Mouse (Mus musculus) layer of hippocampus, adult 18-20 months (tissue): ENCODE data around the gene Arhgap24. TPM values are rescaled to one million over a fixed set of nuclear protein-coding genes. Genes with fewer than 3 reads are reported as not detected.

Experiments
- DNase-seq, 2 experiments: peaks; one replicate each; pipeline ENCODE4 v3.0.0; 2022; ENCODE audit warnings: low spot score in 2 of 2
- total RNA-seq, 2 experiments: library from RNA; stranded (reverse); gene quantifications; 2 replicates each; pipeline ENCODE4 v1.2.3; 2021

Gene Arhgap24
- total RNA-seq, 2 experiments from 2014 or later: 5.5 to 6.0 TPM

DNA sequence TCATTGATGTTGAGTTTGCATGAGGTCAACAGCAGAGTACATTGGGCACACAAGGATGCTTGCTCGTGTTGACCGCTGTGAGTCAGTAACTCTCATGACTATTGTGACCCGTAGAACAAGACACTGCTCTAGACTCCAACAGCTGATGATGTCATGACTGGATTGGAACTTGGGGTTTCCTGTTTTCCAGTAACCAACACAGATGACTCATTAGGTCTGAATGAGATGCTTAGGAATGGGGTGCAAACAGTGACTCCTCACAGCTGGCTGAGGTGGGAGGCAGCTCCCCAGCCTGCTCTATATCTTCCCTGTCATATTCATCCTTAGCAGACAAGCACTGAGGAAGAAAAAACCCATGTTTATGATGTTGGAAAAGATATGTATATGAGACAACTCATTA, 95.6 kb downstream of the Arhgap24 start:
- no peak for DNase-seq

DNA sequence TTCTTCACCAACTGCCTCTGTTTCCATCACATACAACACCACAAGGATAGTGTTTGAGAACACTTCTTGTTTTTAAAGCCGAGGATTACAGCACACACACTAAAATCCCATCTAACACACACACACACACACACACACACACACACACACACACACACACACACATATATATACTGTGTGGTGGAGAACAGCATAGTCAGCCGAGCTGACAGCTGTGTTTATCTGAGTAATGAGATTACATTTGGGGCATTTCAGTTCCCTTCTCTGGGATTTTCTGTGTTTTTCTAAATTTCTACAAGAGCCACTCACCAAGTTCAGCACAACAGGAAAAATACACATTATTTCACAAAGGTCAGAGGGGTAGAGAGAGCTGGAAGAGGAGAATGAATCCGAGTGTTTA, 96.5 kb downstream of the Arhgap24 start:
- DNase-seq: no peak

DNA sequence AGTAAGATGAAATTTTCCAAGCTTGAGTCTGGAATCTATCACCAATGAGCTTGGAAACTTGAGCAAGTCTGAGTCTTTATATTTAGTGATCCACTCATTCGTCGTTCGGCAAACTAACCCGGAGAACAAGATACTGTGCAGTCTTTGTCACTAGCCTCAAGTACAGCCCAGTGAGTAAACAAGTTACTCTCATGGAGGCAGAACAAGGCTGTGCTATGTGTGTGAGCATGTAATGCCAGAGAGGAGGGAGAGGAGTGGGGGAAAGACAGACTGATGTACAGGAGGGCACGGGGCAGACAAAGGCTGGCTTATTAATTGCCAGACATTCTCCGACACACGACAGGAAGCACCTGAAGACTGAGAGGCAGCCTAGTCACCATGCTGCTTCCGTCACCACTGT, 97.2 kb downstream of the Arhgap24 start:
- no peak for DNase-seq

DNA sequence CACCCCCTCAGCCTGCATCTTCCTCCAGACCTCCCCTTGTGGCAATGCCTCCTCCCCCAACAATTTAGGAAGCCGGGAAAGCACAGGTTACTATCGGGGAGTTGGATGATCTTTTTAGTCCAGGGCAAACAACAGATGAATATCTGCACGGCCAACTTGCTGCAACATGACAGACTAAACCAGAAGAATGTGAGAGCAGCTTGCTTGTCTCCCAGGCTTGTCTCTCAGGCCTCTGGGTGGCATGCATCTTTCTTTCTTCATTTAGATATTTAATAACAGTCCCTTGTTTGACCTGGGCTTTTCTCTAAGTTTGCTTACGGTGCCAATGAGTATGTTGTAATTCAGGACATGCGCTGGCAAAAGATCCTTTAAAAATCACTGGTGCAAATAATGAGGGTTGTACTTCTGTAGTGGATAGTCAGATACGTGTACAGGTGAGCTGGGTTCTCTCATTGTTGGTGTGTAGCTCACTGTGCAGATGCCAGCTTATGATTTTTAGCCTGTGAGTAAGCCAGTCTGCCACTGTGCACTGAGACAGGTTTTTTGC, 101.7 kb downstream of the Arhgap24 start:
- DNase-seq: no peak

DNA sequence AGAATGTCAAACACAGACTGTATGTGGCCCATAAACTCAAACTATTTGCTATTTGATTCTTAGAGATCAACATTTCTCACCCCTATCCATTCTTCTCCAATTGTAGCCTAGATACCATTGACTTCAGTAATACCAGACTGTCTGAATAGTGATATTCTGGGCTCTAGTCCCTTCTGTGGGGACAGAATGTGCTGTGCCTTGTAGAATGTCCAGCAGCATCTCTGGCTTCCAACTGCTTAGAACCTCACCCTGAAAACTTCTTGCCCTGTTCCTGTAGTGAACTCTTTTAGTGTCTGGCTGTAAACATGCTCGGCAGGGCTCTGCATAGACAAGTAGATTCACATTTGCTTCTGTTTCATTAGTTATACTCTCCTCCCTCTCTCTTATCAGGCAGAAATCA, 110.2 kb downstream of the Arhgap24 start:
- no peak for DNase-seq

DNA sequence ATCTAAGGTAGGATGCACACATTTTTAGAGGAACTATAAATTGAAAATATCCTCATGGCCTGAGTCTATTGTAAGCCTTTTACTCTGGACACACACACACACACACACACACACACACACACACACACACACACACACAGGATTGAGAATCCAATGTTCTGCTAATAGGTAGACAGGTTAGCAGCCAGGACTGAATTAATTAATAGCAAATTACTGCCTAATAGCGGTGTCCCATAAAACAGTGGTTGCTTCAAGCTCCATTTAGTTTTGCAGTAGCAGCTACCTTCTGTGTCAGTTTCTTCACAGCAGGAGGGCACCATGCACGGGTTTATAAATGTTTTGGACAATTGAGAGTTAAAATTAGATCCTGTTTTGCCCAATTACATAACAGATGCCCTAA, 111.9 kb downstream of the Arhgap24 start:
- DNase-seq: no peak

DNA sequence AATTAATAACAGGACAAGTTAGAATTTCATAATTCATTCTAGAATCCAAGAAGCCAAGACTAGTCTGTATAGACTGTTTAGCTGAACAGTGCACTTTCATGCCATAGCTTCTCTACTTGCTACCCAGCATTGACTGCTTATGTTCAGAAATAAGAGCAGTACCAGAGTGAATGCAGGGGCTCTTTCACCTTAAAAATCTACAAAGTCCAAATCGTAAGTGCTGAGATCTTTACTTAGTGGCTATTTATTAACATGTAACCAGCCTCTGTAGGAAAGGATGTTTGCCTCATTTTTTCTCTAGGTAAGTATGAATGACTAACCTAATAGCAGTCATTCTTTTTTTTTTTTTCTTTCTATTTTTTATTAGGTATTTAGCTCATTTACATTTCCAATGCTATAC, 117.9 kb downstream of the Arhgap24 start:
- DNase-seq: no peak

DNA sequence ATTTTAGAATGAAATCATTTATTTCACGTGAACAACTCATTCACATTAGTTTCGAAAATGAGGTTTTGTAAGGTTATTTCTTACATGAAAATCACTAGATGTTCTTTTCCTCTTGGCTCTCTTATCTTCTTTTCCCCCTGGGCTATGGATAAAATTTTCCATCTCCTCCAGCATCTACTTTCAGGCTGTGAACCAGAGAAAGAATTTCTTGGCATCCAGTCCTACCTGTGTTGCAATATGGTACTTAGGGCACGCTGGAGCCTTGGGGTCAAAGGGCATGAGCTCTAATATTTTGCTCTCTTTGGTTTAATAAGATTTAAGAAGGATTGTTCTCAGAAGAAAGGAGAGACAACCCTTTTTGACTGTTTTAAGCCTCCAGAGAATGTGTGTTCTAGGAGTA, 132.4 kb downstream of the Arhgap24 start:
- no peak for DNase-seq

DNA sequence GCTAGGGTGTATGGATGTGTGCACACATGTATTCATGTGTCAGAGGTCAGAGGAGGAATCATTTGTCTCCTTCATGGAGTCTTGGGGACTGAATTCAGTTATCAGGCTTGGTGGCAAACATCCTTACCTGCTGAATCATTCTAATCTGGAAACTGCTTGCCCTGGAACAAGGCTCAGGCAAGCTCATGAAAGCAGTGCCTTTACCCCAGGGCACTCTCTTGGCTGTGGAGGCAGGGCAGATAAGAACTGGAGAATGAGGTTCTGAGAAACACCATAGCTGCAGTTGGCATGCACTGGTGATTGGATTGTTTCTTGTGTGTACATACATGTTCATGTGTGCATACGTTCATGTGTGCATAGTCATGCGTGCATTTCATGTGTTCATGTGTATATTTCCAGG, 132.9 kb downstream of the Arhgap24 start:
- no peak for DNase-seq

DNA sequence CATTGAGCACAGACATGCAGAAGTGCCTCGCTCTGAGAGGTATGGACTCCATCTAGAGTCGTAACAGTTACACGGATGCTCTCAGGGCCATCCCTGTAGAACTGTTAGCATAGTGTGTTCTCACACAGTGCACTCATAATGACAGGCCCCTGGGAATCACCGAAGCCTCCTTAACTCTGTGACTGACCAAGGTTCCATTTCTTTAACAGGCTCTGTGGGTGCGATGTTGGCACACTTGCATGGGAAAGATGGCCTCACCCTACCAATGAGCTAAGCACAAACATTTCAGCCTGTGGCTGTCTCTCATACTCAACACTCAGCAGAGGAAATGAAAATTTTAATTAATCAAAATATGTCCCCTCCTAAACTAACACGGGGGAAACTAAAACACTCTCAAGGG, 134.1 kb downstream of the Arhgap24 start:
- no peak for DNase-seq

DNA sequence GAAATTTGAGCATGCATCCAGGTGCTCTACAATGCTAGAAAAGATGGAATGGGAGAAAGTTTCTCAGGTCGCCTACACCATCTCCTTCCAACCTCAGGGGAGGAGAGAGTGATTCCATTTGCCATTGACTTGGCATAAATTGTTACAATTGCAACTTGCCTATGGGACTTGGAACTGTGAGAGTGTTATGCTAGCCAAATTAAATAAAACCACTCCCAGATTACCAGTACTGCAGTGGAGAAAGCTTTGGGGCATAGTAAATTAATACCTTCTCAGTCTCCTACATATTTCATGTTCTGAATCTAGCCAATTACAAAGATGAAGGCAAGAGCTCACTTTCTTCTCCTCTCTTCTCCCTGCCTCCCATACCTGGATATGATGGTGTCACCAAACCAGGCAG, 139.8 kb downstream of the Arhgap24 start:
- no peak for DNase-seq

DNA sequence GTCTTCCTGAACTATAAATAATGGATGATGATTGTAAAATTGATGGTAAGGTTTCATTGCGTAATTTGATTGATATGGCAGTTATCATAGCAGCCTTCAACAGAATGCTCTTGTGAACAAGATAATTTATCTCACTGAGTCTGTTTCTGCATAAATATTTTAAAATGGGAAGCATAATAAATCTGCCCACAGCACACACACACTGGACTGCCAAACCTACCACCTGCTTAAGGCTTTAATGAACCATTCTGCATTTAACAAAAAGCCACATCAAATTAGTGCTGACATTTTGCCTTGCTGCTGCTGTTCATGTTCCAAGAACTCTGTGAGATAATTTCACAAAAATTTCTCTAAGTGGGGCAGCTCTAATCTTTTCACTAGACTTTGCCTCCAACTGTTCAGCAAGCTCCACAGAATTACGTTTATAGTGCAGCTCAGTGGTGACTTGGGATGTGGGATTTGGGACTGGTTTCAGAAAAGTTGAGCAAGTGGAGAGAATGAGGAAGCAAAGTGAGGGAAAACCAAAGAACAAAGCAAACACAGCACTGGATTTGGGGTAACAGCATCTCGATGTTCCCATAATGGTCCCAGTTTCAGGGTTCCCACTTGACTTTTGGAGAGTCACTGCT, 142.7 kb downstream of the Arhgap24 start:
- DNase-seq: peak in 1 of 2 experiments; percentile 23

DNA sequence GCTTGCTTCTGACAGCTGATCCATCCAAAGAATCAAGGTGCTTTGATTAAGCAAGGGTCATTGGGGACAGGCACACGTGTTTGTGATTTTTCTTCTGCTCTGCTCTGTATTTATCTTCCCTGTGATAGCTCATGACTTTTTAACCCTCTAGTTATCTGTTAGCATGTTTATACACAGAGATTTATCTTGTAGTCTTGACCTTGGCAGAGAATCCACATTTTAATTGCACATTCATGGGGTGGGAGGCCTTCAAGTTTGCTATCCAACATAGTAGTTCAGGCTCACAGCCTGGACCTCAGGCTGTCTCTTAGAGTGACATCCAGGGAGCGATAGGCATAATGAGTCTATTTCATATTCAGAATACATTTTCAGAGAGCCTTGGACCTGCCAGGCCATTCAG, 145.5 kb downstream of the Arhgap24 start:
- no peak for DNase-seq

DNA sequence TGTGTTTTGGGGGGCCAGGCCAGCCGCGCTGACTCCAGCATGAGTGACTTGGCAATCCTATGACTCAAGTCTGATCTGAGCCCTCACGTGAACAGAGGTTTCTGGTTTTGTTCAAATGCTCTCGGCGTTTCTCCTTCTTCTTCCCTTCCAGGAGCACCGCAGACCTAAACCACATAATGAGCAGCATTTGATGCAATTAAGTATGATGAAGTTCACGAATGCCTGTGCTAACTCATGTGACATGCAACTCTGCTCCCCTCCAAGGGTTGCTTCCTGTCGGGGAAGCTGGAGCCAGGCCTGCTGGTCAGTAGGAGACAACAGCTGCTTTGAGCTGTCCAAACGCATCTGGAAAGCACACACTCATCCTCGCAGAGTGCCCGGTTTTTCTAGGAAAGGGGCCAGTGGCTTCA, 148.2 kb downstream of the Arhgap24 start:
- no peak for DNase-seq

DNA sequence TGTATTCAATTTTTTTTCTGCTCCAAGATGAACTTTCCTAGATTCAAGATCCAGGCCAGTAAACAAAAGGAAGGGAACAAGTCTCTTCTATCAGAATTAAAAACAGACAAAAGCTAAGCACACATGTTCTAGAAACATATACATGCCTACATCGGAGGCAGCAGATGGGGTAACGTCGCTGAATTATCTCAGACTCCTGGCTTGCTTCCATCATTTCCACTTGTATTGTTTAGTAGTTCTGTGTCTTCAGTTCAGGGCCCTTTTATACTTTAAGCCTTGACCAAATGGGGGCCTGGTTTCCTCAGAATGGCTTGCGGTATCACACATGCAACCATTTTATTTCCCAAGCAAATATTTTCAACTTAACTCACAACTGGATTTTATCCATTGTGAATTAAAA, 154.4 kb downstream of the Arhgap24 start:
- no peak for DNase-seq

DNA sequence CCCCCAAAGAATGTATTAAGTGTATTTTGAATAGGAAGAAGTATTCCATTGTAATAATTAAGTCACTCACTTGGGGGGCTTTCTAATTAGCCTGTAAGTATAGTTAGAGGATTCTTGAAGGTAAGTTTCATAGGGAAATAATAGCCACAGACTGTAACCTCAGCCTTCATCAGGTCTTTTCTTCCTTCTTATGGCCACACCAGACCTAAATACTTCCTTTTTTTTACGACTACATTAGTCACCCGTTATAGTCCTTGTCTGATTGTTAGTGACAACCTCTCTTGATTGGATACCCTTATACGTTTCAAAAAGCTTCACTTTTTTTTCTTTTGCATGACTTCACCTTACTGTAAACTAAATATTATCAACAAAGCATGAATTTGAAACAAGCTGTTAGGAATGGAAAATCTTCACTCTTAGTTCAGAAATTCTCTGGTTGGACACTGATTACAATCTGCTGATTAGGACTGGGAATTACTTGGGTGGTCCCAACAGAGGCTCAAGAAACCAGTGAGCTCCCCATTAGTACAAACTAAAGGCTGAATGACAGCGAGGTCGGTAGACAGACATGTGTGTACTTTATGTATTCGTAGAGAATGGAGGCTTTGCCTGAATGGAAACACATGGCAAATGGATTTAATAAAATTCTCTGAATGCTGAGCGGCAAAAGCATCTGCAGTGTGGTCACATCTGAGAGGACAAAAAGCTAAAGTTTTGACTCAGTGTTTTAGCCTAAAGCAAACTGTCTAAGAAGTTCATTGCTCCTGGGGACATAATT, 158.8 kb downstream of the Arhgap24 start:
- no peak for DNase-seq

DNA sequence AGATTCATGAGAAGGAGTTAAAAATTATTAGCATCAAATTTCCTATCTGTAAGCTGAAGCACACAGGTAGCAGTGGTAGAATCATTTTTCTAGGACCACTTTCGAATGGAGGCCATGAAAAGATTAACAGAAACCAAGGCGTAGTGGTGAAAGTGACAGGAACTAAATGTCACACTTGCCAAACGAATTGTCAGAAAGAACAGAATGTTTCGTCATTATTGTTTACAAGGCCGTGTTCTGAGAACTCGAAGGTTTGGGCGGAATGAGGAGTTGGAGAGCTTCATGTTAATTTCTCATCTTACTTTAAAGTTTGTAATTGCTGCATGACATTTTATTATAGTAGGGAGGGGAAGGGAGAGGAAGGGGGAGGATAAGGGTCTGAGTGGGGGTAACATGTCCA, 162.2 kb downstream of the Arhgap24 start:
- no peak for DNase-seq

DNA sequence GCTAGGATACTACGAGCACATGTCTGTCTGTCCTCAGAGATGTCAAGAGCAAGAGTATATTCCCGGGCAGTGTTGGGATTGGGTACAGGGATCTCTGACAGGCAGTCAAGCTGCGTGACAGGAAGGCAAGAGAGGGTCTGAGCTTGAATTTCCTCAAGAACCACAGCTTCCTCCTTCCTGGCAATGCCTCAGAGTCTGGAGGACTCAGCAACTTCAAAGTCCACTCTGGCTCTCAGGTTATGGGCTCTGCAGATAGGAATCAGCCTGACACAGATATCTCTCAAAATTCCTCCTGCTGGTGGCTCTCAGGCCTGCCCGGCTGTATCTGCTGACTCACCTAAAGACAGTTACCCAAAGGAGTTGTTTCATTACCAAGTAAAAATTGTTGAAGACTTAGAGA, 162.6 kb downstream of the Arhgap24 start:
- no peak for DNase-seq

DNA sequence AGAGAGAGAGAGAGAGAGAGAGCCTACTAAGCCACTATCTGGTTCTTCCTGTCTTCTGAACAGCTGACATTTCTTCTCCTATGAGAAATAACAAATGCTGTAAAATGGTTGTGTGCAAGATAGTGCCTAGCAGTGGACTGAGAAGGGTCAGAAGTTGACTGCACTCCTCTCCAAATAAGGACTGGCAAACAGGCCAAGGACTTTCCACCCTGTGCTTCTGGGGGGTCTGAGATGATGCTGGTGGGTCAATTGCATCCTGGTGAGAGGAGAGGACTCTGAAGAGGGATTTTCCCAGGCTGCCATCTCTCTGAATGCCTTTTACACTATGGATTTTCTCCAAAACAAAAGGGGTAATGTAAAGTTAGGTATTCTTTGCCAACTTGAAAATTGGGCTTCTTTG, 177.9 kb downstream of the Arhgap24 start:
- DNase-seq: no peak

DNA sequence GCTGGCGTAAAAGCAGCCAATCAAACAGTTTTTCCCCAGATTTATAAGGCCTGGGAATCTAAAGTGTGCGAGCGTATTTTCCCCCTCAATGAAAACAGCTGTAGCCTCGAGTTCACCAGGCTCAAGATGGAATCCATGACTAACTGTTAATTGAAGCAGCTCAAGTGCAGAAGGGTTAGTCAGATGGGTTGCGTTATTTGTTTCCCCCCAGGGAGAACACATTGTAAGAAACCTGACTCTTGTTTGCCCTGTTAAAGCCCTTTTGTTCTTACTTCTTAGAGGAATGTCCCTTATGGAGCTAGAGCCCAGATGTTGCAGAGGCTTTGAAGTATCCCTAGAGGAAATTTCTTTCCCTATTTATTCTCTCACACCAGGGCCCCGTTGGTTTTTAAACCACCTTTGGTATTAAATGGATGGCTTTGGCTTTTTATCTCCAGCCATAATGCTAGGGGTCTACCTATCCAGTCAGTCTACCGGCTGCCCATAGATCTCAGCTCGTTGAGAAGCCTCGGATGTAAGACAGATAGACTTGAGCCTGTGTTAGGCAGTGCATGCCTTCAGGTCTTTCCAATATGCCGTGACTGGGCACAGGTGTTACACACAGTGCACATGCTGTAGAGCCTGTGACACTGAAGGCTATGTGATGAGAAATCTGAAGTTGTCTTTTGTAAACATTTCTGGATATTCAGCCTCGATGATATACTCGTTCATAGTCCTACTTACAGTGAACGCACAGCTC, 184.0 kb downstream of the Arhgap24 start:
- no peak for DNase-seq

DNA sequence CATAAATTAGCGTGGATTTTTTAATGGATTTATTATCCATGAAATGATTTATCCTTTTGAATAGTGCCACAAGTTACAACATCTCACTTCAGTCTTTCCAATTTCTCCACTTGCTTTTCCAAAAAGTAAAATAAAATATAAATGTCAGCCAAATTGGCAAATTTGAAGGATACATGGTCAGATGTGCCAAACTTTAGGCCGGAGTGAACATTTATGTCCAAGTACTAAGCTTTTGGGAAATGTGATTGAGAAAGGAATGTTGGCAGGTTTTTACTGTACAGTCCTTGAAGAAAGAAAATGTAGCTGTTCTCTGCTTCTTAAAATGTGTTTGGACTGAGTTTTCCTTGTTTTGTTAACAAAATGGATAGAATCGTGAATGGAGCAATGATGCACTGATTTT, 185.7 kb downstream of the Arhgap24 start:
- no peak for DNase-seq
